Mouse (Mus musculus) spleen, adult 2 months (tissue): Measurements from ENCODE around the gene Lman2. TPM values are rescaled to one million over a fixed set of nuclear protein-coding genes. Genes with fewer than 3 reads are reported as not detected.

Source experiments
- DNase-seq, 2 experiments: peaks; one replicate each; pipeline versions ENCODE4 v3.0.0 to v3.0.0-alpha.2; 2012 to 2021; ENCODE audit warnings: low spot score in 2 of 2, low read depth in 1 of 2
- H3K27ac ChIP-seq: fragments of 200-500 bp; 2 replicates; pipeline ENCODE4 v1.5.1; 2012; ENCODE audit warnings: low read length, inconsistent platforms; ENCODE audit not compliant: insufficient read depth
- H3K27me3 ChIP-seq: fragments of 200-500 bp; 2 replicates; pipeline ENCODE4 v1.6.1; 2012; ENCODE audit warnings: mild to moderate bottlenecking, moderate library complexity, low read length, inconsistent platforms; ENCODE audit not compliant: control insufficient read depth, insufficient read depth
- H3K36me3 ChIP-seq: fragments of 200-500 bp; 2 replicates; pipeline ENCODE4 v1.6.1; 2012; ENCODE audit warnings: mild to moderate bottlenecking, low read length, inconsistent platforms; ENCODE audit not compliant: control insufficient read depth, insufficient read depth
- H3K4me1 ChIP-seq: fragments of 200-500 bp; 2 replicates; pipeline ENCODE4 v1.6.1; 2011; ENCODE audit warnings: inconsistent platforms; ENCODE audit not compliant: control insufficient read depth, insufficient read depth, insufficient read length
- H3K4me3 ChIP-seq: fragments of 200-500 bp; 2 replicates; pipeline ENCODE4 v1.5.1; 2011; ENCODE audit warnings: mild to moderate bottlenecking, inconsistent platforms; ENCODE audit not compliant: insufficient read depth, insufficient read length; ENCODE audit errors: extremely low read depth
- CTCF ChIP-seq: fragments of 200-500 bp; IDR thresholded peaks from 2 replicates; pipeline ENCODE4 v1.5.1; 2011; ENCODE audit warnings: mild to moderate bottlenecking, inconsistent platforms; ENCODE audit not compliant: insufficient read depth, insufficient read length, insufficient replicate concordance; ENCODE audit errors: extremely low read depth
- POLR2A ChIP-seq: fragments of 200-500 bp; IDR thresholded peaks from 2 replicates; pipeline ENCODE4 v1.6.1; 2011; ENCODE audit warnings: low read depth, low read length, inconsistent platforms
- WGBS: fragments of 180-500 bp; shearing (Covaris S2); methylation state at CpG from one replicate; pipeline ENCODE4 v1.1.7; 2018; 5-methylcytosine and 5-hydroxymethylcytosine counted together
- polyA plus RNA-seq: library from polyadenylated mRNA; depleted of rRNA; stranded (reverse); fragments of >200 nt; gene quantifications from 2 replicates; pipeline ENCODE4 v1.2.3, GENCODE M21; 2012

Gene Lman2
- polyA plus RNA-seq, 1 experiment: 63.9 TPM

- no peaks in the 10 kb centered on the region for H3K27me3 ChIP-seq
- no peak for TF ChIP-seq CTCF
- no peak for TF ChIP-seq POLR2A
- H3K4me3 ChIP-seq: no peak overlapping the region
- peaks cover 28% of the 10 kb centered on the region for H3K36me3 ChIP-seq
- H3K27ac ChIP-seq: no peak overlapping the region
- WGBS: 69% methylated on average over 11 of the region's 11 CpGs
- H3K4me1 ChIP-seq: no peaks in the 10 kb centered on the region
- no peak for DNase-seq
Observed at GRCm38 (mm10) chr13:55342469-55342868, 20.1 kb downstream of the Lman2 start.

DNA sequence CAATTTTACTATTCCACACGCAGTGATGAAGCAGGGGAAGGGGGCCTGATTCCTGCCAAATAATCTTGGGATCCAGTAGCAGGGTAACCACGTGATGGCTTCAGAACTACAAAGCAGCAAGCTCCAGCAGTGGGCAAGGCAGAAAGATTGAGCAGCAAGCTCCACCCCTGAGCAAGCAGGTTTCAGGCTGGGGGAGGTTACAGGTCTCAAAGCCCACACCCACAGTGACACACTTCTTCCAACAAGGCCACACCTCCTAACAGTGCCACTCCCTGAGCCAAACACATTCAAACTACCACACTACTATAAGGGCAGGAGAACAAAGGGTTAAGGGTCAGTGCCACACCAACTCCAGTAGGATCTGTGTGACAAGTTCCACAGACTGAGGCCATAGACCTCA is 23.3 kb downstream of the Lman2 start:
- no peak for TF ChIP-seq POLR2A
- no peak for TF ChIP-seq CTCF
- Histone ChIP-seq H3K36me3 (peaks cover 4% of the 10 kb centered on the region; the same call in 1 of the 2 replicates), H3K27ac (no peak overlapping the region), H3K4me1 (no peaks in the 10 kb centered on the region), H3K27me3 (no peaks in the 10 kb centered on the region), H3K4me3 (no peak overlapping the region)
- 50% methylated on average over 2 of the region's 2 CpGs for WGBS
- DNase-seq: no peak

DNA sequence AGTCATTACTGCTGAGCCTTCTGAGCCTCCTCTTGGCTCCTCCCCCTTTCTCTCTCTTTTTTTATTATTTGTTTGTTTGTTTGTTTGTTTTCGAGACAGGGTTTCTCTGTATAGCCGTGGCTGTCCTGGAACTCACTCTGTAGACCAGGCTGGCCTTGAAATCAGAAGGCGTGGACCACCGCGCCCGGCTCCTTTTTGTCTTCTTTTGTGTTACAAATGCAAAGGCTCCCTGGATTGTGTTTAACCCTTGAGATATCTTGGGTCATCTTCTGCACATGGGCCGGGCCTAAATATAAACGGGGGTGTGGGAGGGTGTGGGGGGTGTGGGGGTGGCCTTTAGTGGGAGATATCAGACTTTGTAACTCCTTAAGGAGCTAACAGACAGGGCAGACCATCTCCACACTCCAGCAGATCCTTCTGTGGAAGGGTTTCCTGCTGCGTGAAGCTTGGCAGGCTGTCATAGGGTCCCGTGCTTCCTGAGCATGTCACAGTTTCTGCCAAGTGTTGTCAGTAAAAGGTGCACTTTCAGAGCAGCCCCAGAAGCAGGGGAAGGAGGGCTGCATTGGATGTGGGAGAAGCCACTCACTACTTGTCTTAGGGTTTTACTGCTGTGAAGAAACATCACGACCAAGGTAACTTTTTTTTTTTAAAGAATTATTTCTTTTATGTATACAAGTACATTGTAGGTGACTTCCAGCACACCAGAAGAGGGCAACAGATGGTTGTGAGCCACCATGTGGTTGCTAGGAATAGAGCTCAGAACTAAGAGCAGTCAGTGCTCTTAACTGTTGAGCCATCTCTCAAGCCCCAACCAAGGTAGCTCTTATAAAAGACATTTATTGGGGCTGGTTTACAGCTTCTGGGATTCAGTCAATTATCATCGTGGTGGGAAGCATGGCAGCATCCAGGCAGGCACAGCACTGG is 24.2 kb downstream of the Lman2 start:
- Histone ChIP-seq H3K36me3 (no peaks in the 10 kb centered on the region), H3K4me1 (no peaks in the 10 kb centered on the region), H3K27ac (no peak overlapping the region), H3K4me3 (no peak overlapping the region), H3K27me3 (no peaks in the 10 kb centered on the region)
- DNase-seq: no peak
- TF ChIP-seq POLR2A (no peak), CTCF (no peak)
- WGBS: 79% methylated on average over 12 of the region's 12 CpGs

GRCm38 (mm10) chr13:55337341-55337975 is 25.1 kb downstream of the Lman2 start:
- Histone ChIP-seq H3K4me3 (no peak overlapping the region), H3K27ac (no peak overlapping the region), H3K4me1 (no peaks in the 10 kb centered on the region), H3K27me3 (no peaks in the 10 kb centered on the region), H3K36me3 (no peaks in the 10 kb centered on the region)
- DNase-seq: no peak
- TF ChIP-seq POLR2A (no peak), CTCF (no peak)
- WGBS: 89% methylated on average over 10 of the region's 10 CpGs

- Histone ChIP-seq H3K36me3 (no peaks in the 10 kb centered on the region), H3K4me3 (no peak overlapping the region), H3K27ac (no peak overlapping the region), H3K27me3 (no peaks in the 10 kb centered on the region), H3K4me1 (no peaks in the 10 kb centered on the region)
- DNase-seq: no peak
- TF ChIP-seq CTCF: no peak
- WGBS: 89% methylated on average over 4 of the region's 4 CpGs
Observed at GRCm38 (mm10) chr13:55335701-55336100, 26.9 kb downstream of the Lman2 start.

DNA sequence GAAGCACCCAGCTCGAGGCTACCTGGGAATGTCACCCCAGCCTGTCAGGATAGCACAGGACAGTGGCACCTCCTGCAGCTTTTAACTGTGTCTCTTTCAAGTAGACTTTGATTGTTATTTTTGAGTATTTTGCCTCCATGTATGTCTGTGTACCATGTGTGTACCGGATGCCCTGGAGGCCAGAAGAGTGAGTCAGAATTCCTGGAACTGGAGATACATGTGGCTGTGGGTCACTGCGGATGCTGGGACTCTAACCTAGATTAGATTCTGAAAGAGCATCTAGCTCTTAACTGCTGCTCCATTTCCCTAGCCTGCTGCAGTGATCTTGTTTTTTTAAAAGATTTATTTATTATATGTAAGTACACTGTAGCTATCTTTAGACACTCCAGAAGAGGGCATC is 30.3 kb downstream of the Lman2 start:
- no peaks in the 10 kb centered on the region for H3K36me3 ChIP-seq
- WGBS: 88% methylated on average over 3 of the region's 3 CpGs

More for the DNA sequence above, 30.3 kb downstream of the Lman2 start:
- Histone ChIP-seq H3K4me3 (no peak overlapping the region), H3K4me1 (peaks cover 16% of the 10 kb centered on the region; the same call in 1 of the 2 replicates), H3K27me3 (no peaks in the 10 kb centered on the region), H3K27ac (no peak overlapping the region)
- DNase-seq: no peak
- TF ChIP-seq POLR2A (no peak), CTCF (no peak)
